Mouse (Mus musculus) stomach, postnatal 0 days (tissue): Measurements from ENCODE around the gene Zbtb16.

Experiments
- CTCF ChIP-seq: IDR thresholded peaks from 2 replicates; pipeline ENCODE4 v1.5.1; 2016; ENCODE audit warnings: antibody characterized with exemption, low read depth, mild to moderate bottlenecking, moderate library complexity
- EP300 ChIP-seq: optimal IDR thresholded peaks from 2 replicates; pipeline ENCODE3; 2016; ENCODE audit warnings: antibody characterized with exemption

- no peak for TF ChIP-seq CTCF
- no peak for TF ChIP-seq EP300
Observed at GRCm38 (mm10) chr9:48745347-48746119, 90.5 kb downstream of the Zbtb16 start.
